Mouse (Mus musculus) G1E (cell line): Measurements from ENCODE around the gene Wwp2.

ENCODE experiments used
- CTCF ChIP-seq: IDR thresholded peaks from 2 replicates; pipeline ENCODE4 v1.5.1; 2012; ENCODE audit warnings: low read depth, low read length, inconsistent platforms, mixed read lengths
- GATA1 ChIP-seq: IDR thresholded peaks from 2 replicates; pipeline ENCODE4 v1.6.1; 2012; ENCODE audit warnings: borderline replicate concordance, low read length, inconsistent platforms, mixed read lengths
- GATA2 ChIP-seq: IDR thresholded peaks from 2 replicates; pipeline ENCODE4 v1.6.1; 2012; ENCODE audit warnings: low read depth, low read length, inconsistent platforms, borderline replicate concordance
- POLR2AphosphoS5 ChIP-seq: IDR thresholded peaks from 2 replicates; pipeline ENCODE4 v1.6.1; 2012; ENCODE audit warnings: low read depth, low read length, inconsistent platforms; ENCODE audit not compliant: insufficient replicate concordance
- TAL1 ChIP-seq: conservative IDR thresholded peaks from 2 replicates; pipeline ENCODE4 v1.6.1; 2012; ENCODE audit warnings: low read depth, low read length, inconsistent platforms, mixed read lengths

DNA sequence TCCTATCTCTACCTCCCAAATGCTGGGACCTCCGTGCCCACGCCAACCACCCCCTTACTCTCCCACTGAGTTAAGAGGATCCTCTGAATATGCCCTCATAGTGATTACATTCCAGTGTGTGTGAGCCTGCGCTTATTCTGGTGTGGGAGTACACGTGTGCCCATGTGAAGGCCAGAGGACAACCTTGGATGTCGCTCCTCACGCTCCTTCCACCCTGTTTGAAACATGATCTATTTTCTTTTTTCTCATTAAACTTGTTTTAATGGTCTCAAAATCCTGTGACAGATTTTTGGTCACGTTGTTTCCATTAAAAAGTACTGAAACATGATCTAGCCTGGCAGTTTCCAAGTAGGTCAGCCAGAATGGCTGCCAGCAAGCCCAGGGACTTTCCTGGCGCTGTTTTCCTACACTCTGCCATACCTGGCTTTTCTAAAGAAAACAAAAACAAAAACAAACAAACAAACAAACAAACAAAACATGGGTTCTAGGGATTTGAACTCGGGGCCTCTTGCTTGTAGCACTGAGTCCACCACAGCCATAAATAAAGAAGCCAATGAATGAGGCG, 40.0 kb upstream of the Wwp2 start:
- TF ChIP-seq CTCF: no peak
- no peak for TF ChIP-seq TAL1
- no peak for TF ChIP-seq GATA2
- no peak for TF ChIP-seq GATA1
- no peak for TF ChIP-seq POLR2AphosphoS5
